Mouse (Mus musculus) right cerebral cortex, postnatal 25 days (tissue): ENCODE results near the gene Kif21a.

Experiments
- DNase-seq: peaks from one replicate; pipeline ENCODE4 v3.0.0; 2022

Gene Kif21a

DNA sequence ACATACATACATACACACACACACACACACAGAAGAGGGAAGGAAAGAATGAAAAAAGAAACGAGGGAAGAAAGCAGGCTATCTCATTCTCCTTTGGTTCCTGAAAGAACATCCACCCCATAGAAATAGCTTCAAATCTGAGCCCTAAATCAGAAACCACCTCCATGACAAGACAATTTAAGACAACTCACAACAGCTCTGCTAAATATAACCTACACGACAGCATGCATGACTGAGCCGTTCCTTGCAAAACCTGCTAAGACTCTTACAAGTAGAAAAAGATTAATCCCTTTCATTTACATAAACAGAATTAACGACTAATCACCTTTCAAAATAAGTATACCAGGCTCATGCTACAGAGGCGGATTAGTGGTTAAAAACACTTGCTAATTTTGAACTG is 118.3 kb downstream of the Kif21a start:
- DNase-seq: no peak

DNA sequence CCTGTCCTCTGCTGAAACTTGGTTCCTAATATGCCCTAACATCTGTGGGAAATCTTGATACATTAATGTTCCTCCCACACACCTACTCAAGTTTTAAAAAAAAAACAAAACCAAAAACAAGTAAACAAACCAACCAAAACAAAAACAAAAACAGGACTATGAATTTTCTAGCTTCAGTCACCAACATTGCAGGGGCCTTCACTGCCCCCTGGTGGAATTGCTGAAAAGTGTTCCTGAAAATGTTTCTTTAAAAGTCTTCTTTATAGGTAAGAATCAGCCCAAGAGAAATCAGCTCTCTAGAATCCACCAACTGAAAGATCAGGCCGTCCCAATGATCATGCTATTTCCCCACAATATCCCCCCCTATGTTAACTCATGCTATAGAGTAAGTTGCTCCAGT is 120.7 kb downstream of the Kif21a start:
- DNase-seq: no peak

DNA sequence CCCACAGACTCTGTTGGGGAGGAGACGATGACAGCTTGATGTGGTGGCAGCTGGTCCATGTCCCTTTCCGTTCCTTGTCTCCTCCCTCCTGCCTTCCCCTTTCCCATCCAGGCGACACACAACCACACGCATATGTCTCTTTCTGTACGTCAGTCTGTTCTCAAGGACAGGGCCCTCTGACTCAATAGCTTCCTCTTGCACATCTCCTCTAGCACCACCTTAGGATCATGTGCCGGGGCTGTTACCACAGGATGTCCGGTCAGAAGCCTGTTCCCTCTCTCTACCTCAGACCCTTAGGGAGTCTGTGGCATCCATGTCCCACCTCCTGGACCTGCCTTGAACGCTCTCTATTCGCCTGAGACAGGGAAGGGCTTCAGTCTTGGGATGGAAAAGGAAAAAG is 153.3 kb downstream of the Kif21a start:
- no peak for DNase-seq

DNA sequence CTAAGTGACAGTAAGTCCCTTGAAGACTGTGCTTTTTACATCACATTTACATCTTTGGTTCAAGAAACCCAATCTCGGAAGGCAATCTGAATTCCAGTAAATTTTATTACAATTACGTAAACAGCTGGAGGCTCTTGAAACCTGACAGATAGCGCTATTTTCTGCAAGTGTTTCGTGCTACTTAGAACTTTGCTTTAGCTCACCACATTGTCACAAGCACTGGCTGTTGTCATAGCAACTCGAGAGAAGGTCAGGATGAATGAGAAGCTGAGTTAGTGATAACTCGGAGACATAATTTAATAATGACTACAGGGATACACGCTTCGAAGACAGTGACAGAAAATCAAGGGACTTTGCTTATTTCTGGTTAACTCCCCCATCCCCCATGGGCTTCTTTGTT is 162.3 kb downstream of the Kif21a start:
- DNase-seq: no peak
